Mouse (Mus musculus): ENCODE data around the gene Polr2c. TPM values are rescaled to one million over a fixed set of nuclear protein-coding genes. Genes with fewer than 3 reads are reported as not detected.

Polr2c gene
- 100 to 1,000 TPM; 106 to 118 TPM for polyA plus RNA-seq (2017; shearing (Covaris generic))

GRCm38 (mm10) chr8:94857346-94858173 lies at the start of gene Polr2c:
Gene Polr2c, plus strand, starts transcription at chr8:94857450.

GRCm38 (mm10) chr8:94810153-94810552 lies 47.1 kb upstream of the Polr2c start, which contains the start of gene Ccl17:
Gene Ccl17, plus strand, starts transcription at chr8:94810453.

DNA sequence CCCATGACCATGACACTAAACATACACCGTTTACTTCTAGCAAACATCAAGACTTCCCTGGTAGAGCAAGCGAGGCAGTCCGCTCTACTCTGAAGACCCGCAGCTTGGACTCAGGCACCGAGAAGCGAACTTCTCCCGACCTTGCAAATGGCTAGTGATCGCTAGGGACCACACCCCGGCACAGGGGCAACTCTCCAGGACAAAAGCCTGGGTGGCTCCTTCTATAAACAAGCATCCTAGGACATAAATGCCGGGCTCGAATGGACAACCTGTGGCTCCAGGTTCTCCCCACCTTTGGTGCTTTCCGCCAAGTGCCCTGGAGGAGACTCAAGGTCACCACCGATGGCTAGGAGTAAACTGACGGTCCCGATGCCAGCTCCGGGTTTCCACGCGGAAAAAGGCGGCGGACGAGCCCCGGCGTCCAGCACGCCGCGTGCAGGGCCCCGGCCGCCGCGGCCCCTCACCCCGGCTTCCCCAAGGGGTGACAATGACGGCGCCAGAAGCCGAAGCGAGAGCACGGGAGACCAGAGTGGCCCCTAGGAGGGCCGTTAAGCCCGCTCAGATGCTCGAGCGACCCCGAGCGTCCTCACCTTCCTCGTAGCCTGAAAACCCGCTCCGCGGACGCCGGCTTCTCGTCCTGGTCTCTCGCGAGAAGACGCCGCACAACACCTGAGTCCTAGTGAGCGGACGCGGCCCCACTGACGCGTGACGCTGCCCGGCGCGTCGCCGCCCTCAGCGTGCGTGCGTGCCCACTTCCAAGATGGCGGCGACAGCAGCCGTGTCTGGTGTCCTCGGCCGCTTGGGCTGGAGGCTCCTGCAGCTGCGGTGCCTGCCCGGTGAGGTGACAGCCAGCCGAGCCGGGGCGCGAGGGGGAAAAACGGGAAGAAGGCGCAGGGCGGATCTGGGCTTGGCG lies 19.3 kb upstream of the Polr2c start, which contains the start of the genes Coq9 and Ciapin1:
TSS of gene Coq9 (plus strand) at position 660 of the 913 bp plus-strand sequence.
TSS of gene Ciapin1 (minus strand) at position 697 of the 913 bp plus-strand sequence.

DNA sequence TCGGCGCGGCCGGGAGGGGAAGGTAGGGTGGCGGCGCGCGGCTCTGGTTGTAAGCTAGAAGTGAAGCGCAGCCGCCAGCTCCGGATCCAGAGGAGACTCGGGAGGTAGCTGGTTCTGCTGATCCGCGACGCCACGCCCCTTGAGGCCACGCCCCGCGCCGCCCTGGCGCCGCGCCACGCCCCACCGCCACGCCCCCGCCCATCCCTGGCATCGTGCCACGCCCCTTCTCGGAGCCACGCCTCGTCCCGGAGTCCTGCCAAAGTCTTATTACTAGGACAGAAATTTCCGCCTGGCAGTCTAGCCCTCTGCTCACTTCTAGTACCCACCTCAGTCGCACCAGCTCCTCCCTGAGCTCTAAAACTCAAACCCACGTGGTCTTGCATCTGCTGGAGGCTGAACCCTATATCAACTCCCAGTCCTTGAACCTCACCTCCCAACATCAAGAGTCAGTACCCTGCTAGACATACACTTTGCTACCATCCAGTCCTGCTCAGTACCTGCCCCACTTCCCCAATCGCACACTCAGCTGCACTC lies 19.0 kb downstream of the Polr2c start, which contains the start of gene Dok4:
TSS of gene Dok4 (minus strand) at position 134 of the 534 bp plus-strand sequence.

DNA sequence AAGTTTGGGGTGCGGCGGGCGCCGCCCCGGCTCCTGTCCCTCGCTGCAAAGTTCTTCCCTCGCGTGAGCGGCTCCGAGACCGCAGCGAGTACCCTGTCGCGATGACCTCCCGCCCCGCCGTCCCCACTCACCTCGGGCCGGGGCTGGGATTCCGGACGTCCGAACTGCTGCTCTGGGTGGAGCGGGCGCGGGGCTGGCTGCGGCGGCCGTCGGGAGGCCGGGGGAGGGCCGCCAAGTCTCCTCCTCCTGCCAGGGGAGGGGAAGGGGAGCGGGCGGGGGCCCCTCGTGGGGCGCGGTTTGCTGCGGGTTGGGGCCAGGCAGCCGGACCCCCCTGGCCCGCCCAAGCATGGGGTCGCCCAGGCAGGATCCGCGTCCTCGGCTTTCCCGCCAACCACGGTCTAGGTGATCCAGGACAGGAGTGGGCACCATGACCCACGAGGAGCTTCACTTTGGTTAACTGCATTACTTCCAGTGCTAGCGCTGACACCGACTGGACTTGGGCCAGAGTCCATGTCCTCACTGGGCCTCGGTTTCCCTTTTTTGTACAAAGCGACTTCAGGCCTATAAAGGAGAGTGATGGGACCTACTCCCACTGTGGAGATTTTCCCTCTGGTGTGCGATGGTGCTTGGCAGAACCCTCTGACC lies 60.7 kb downstream of the Polr2c start, which contains the start of gene Ccdc102a:
TSS of gene Ccdc102a (minus strand) at position 248 of the 645 bp plus-strand sequence.

Other genes starting within 250 kb of the Polr2c start
- gene Arl2bp, start 190.8 kb upstream of the Polr2c start, polyA plus RNA-seq (2017; shearing (Covaris generic)) = 100 to 1,000 TPM; 183 to 201 TPM
- under 1 TPM; 0.21 to 0.25 TPM for gene Pllp, start 161.2 kb upstream of the Polr2c start, polyA plus RNA-seq (2017; shearing (Covaris generic))
- gene Ccl22, start 111.9 kb upstream of the Polr2c start, polyA plus RNA-seq (2017; shearing (Covaris generic)) = 10 to 100 TPM in 1 of 2 experiments, under 1 TPM in 1; 0.50 to 10.0 TPM
- gene Cx3cl1, start 85.4 kb upstream of the Polr2c start, polyA plus RNA-seq (2017; shearing (Covaris generic)) = 1 to 10 TPM in 1 of 2 experiments, not detected in 1; 1.0 TPM
- gene Ccl17, start 47.0 kb upstream of the Polr2c start, polyA plus RNA-seq (2017; shearing (Covaris generic)) = 1 to 10 TPM in 1 of 2 experiments, not detected in 1; 5.2 TPM
- gene Coq9, start 19.1 kb upstream of the Polr2c start, polyA plus RNA-seq (2017; shearing (Covaris generic)) = 10 to 100 TPM; 53.5 to 59.9 TPM
- 10 to 100 TPM; 88.9 to 98.2 TPM for gene Ciapin1, start 19.1 kb upstream of the Polr2c start, polyA plus RNA-seq (2017; shearing (Covaris generic))
- 1 to 10 TPM; 1.8 to 3.3 TPM for gene Dok4, start 18.9 kb downstream of the Polr2c start, polyA plus RNA-seq (2017; shearing (Covaris generic))
- gene Ccdc102a, start 60.6 kb downstream of the Polr2c start, polyA plus RNA-seq (2017; shearing (Covaris generic)) = 1 to 10 TPM; 1.7 to 3.9 TPM
- under 1 TPM in 1 of 2 experiments, not detected in 1; 0.96 TPM for gene Adgrg5, start 66.2 kb downstream of the Polr2c start, polyA plus RNA-seq (2017; shearing (Covaris generic))
- 1 to 10 TPM; 2.2 to 3.3 TPM for gene Adgrg1, start 117.3 kb downstream of the Polr2c start, polyA plus RNA-seq (2017; shearing (Covaris generic))
- under 1 TPM; 0.34 to 0.56 TPM for gene Adgrg3, start 160.2 kb downstream of the Polr2c start, polyA plus RNA-seq (2017; shearing (Covaris generic))
- gene Drc7, start 197.7 kb downstream of the Polr2c start, polyA plus RNA-seq (2017; shearing (Covaris generic)) = not detected
- 10 to 100 TPM; 16.9 to 22.5 TPM for gene Katnb1, start 223.7 kb downstream of the Polr2c start, polyA plus RNA-seq (2017; shearing (Covaris generic))